Mouse (Mus musculus): ENCODE measurements around the gene Dennd1a.

- no peak for TF ChIP-seq CTCF (IDR thresholded peaks at IDR 0.05; ENCODE audit: low read depth)
- TF ChIP-seq EP300 (IDR thresholded peaks at IDR 0.05; ENCODE audit: low read depth): no peak
These were observed 429.7 kb downstream of the Dennd1a start for GRCm38 (mm10) chr2:37857472-37857871.

Measured in liver, postnatal 0 days (tissue).